Mouse (Mus musculus) liver, embryonic 14.5 days (tissue): ENCODE data around the gene Aldh1b1. TPM values are rescaled to one million over a fixed set of nuclear protein-coding genes. Genes with fewer than 3 reads are reported as not detected.

Experiments used
- ATAC-seq: fragments of 200-750 bp; cut with Nextera tagmentation; 2 replicates; pipeline ENCODE4 v1.8.0; 2017; ENCODE audit warnings: moderate number of reproducible peaks, mild to moderate bottlenecking, moderate library complexity; ENCODE audit not compliant: insufficient read depth
- DNase-seq, 3 experiments: peaks; one replicate each; pipeline ENCODE4 v3.0.0-alpha.2; 2012 to 2013; ENCODE audit warnings: low read depth in 3 of 3, low spot score in 3 of 3
- H3K27ac ChIP-seq: fragments of 300-500 bp; sonication (generic); 2 replicates; pipeline ENCODE4 v1.5.1; 2014; ENCODE audit warnings: moderate library complexity, mild to moderate bottlenecking, control low read depth, inconsistent platforms
- H3K27me3 ChIP-seq: fragments of 300-500 bp; sonication (generic); 2 replicates; pipeline ENCODE4 v1.6.1; 2014; ENCODE audit warnings: mild to moderate bottlenecking, low read length, moderate library complexity; ENCODE audit not compliant: control insufficient read depth, insufficient read depth
- H3K36me3 ChIP-seq: fragments of 300-500 bp; sonication (generic); replicated peaks from 2 replicates; pipeline ENCODE4 v1.6.1; 2014; ENCODE audit warnings: low read depth; ENCODE audit not compliant: control insufficient read depth, insufficient read depth
- H3K4me1 ChIP-seq, 2 experiments: fragments of 200-500 bp in 1 of 2; fragments of 300-500 bp in 1 of 2; sonication (generic) in 1 of 2; replicated peaks; 2 replicates each; pipeline ENCODE4 v1.6.1; 2012 to 2014; ENCODE audit warnings: antibody characterized with exemption in 1 of 2, inconsistent platforms in 1 of 2, low read length in 1 of 2; ENCODE audit not compliant: control insufficient read depth in 2 of 2, insufficient read depth in 2 of 2
- H3K4me2 ChIP-seq: fragments of 300-500 bp; sonication (generic); 2 replicates; pipeline ENCODE4 v1.6.1; 2014; ENCODE audit warnings: low read depth, mild to moderate bottlenecking, control low read depth, moderate library complexity
- H3K4me3 ChIP-seq, 2 experiments: fragments of 200-500 bp in 1 of 2; fragments of 300-500 bp in 1 of 2; sonication (generic) in 1 of 2; 2 replicates each; pipeline ENCODE4 v1.5.1; 2012 to 2014; ENCODE audit warnings: low read depth in 2 of 2, low read length in 2 of 2, mild to moderate bottlenecking in 2 of 2, control low read depth in 1 of 2, inconsistent platforms in 1 of 2, moderate library complexity in 1 of 2; ENCODE audit not compliant: insufficient read depth in 1 of 2
- H3K9ac ChIP-seq: fragments of 300-500 bp; sonication (generic); replicated peaks from 2 replicates; pipeline ENCODE4 v1.6.1; 2014; ENCODE audit warnings: mild to moderate bottlenecking, control low read depth, moderate library complexity
- H3K9me3 ChIP-seq: fragments of 300-500 bp; sonication (generic); 2 replicates; pipeline ENCODE4 v1.6.1; 2016; ENCODE audit warnings: low read length, mixed read lengths; ENCODE audit not compliant: control insufficient read depth
- CTCF ChIP-seq: IDR thresholded peaks from 2 replicates; pipeline ENCODE4 v1.5.1; 2016; ENCODE audit warnings: antibody characterized with exemption, low read depth, control low read depth
- EP300 ChIP-seq: IDR thresholded peaks from 2 replicates; pipeline ENCODE4 v1.6.1; 2016; ENCODE audit warnings: antibody characterized with exemption, low read depth
- WGBS: fragments of 180-500 bp; shearing (Covaris S2); extraction: QIAGEN DNeasy Blood & Tissue Kit; methylation state at CpG from one replicate; pipeline ENCODE4 v1.1.7; 2014; ENCODE audit not compliant: insufficient replicate concordance; 5-methylcytosine and 5-hydroxymethylcytosine counted together
- polyA plus RNA-seq, 2 experiments: library from polyadenylated mRNA; depleted of rRNA in 1 of 2; stranded (reverse) in 1 of 2; unstranded in 1 of 2; fragments of >200 nt; fragmentation: Nextera tagmentation in 1 of 2; extraction: Ambion mirVana in 1 of 2; gene quantifications; 2 replicates each; pipeline versions ENCODE4 v1.2.1 to v1.2.3; 2012 to 2014

The Aldh1b1 gene
- polyA plus RNA-seq, 2 experiments = 23.4 to 30.5 TPM

- no peak overlapping the region; a peak in 1 of 4 replicates for H3K4me3 ChIP-seq
- no peak overlapping the region for H3K9ac ChIP-seq
- peaks cover 4% of the 10 kb centered on the region; the same call in 1 of the 2 replicates for H3K27me3 ChIP-seq
- no peaks in the 10 kb centered on the region for H3K9me3 ChIP-seq
- ATAC-seq (no peak), DNase-seq (no peak)
- WGBS = 2% methylated on average over 17 of the region's 17 CpGs
- peak overlapping the region; percentile 41 for H3K4me2 ChIP-seq
- no peaks in the 10 kb centered on the region for H3K4me1 ChIP-seq
- TF ChIP-seq CTCF (no peak), EP300 (no peak)
- H3K27ac ChIP-seq = no peak overlapping the region
- H3K36me3 ChIP-seq = no peaks in the 10 kb centered on the region
Measured at GRCm38 (mm10) chr4:45819208-45819931, 20.5 kb downstream of the Aldh1b1 start.

GRCm38 (mm10) chr4:45820074-45820830, 21.4 kb downstream of the Aldh1b1 start:
- WGBS = 31% methylated on average over 8 of the region's 8 CpGs
- H3K27me3 ChIP-seq = peaks cover 10% of the 10 kb centered on the region

GRCm38 (mm10) chr4:45821995-45822394, 23.2 kb downstream of the Aldh1b1 start:
- no peak for DNase-seq
- TF ChIP-seq CTCF (no peak), EP300 (no peak)
- H3K27me3 ChIP-seq = peaks cover 25% of the 10 kb centered on the region

More at GRCm38 (mm10) chr4:45820074-45820830, 21.4 kb downstream of the Aldh1b1 start:
- H3K36me3 ChIP-seq = no peaks in the 10 kb centered on the region
- H3K9ac ChIP-seq = no peak overlapping the region
- peak; percentile 79 for TF ChIP-seq CTCF
- no peak for TF ChIP-seq EP300
- H3K9me3 ChIP-seq = no peaks in the 10 kb centered on the region
- ATAC-seq (no peak), DNase-seq (no peak)
- H3K4me3 ChIP-seq = no peak overlapping the region
- no peak overlapping the region; the same call in 1 of the 2 replicates for H3K4me2 ChIP-seq
- H3K4me1 ChIP-seq = no peaks in the 10 kb centered on the region
- no peak overlapping the region for H3K27ac ChIP-seq

GRCm38 (mm10) chr4:45822781-45823575, 24.2 kb downstream of the Aldh1b1 start:
- no peak for DNase-seq

More at GRCm38 (mm10) chr4:45821995-45822394, 23.2 kb downstream of the Aldh1b1 start:
- no peak for ATAC-seq
- Histone ChIP-seq H3K4me1 (no peaks in the 10 kb centered on the region), H3K4me2 (no peak overlapping the region), H3K9ac (no peak overlapping the region), H3K36me3 (no peaks in the 10 kb centered on the region), H3K9me3 (no peaks in the 10 kb centered on the region), H3K4me3 (no peak overlapping the region), H3K27ac (no peak overlapping the region)
- WGBS = 34% methylated on average over 3 of the region's 3 CpGs

More at GRCm38 (mm10) chr4:45822781-45823575, 24.2 kb downstream of the Aldh1b1 start:
- Histone ChIP-seq H3K4me3 (no peak overlapping the region), H3K4me1 (no peaks in the 10 kb centered on the region), H3K9ac (no peak overlapping the region), H3K27me3 (peaks cover 34% of the 10 kb centered on the region), H3K9me3 (no peaks in the 10 kb centered on the region), H3K4me2 (no peak overlapping the region), H3K36me3 (no peaks in the 10 kb centered on the region), H3K27ac (no peak overlapping the region)
- 35% methylated on average over 11 of the region's 11 CpGs for WGBS
- TF ChIP-seq EP300 (no peak), CTCF (no peak)
- ATAC-seq = no peak
